Mouse (Mus musculus) olfactory bulb, adult 2 months (tissue): ENCODE data around the gene Rubcnl.

Source experiments
- CTCF ChIP-seq: fragments of 200-500 bp; IDR thresholded peaks from 2 replicates; pipeline ENCODE4 v1.5.1; 2012; ENCODE audit warnings: low read depth, mild to moderate bottlenecking, low read length, moderate library complexity; ENCODE audit not compliant: insufficient read depth
- POLR2A ChIP-seq: fragments of 200-500 bp; IDR thresholded peaks from 2 replicates; pipeline ENCODE4 v1.6.1; 2012; ENCODE audit warnings: mild to moderate bottlenecking, low read depth, low read length, moderate library complexity; ENCODE audit not compliant: insufficient read depth

DNA sequence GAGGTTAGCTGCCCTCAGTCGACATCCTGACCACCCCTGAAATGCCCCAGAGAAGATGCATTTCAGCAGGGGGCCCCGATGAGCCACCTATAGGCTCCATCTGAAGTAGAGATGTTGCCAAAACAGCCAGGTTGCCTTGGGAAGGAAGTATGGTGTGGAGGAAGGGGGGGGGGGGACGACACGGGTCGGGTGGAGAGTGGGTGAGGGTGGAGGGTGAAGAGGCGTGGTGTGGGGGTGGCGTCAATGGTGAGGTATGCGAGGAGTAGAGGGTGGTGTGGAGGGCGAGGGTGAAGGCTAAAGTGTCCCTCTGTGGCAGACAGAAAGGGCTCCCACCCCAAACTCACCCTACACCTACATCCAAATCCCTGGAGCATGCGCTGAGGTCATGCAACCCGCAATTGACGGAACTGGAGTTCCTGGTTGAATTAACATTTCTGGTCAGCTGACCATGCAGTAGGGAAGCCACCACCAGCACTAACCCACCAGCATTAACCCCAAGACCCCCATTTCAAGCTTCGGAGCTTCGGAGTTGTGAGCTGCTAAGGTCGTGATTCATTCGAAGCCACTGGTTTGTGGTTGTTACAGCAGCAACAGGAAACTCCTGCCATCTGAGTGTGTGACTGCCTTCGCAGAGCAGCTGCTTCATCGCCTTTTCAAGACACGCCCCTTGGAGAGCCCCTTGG, 52.7 kb downstream of the Rubcnl start:
- no peak for TF ChIP-seq POLR2A
- TF ChIP-seq CTCF = no peak
